Comparison of ENCODE assay signal across 10 mouse cellular contexts in genomic region chr10:67071884-67072283, GRCm38 (mm10). TPM values are rescaled to one million over a fixed set of nuclear protein-coding genes. Genes with fewer than 3 reads are reported as not detected.
A peak's percentile ranks its signal among the peaks of the same experiment; 100 is the strongest.
DNase-seq lines count a peak whose midpoint lies in the region; ATAC-seq and TF ChIP-seq lines count a peak whose summit lies in the region.
"Had no signal": no experiment of that assay in that cellular context is flagged by ENCODE, and none has a peak within 500 bp of the region (broad histone marks: within the 10 kb centered on the region; RNA-seq: fewer than 3 reads in every experiment).

No protein-coding gene starts in this region.

- peaks cover 84% of the 10 kb centered on the region for H3K79me2 ChIP-seq in CH12.LX (replicated peaks; ENCODE audit: control insufficient read depth, extremely low read depth, insufficient read depth, poor library complexity, severe bottlenecking)

- no peak for DNase-seq in liver
- DNase-seq in CH12.LX (ENCODE audit: extremely low read depth): peak; percentile 89
- DNase-seq in embryonic facial prominence, embryonic 14.5 days (ENCODE audit: low spot score): no peak
- DNase-seq in spleen, postnatal 36 days (ENCODE audit: low spot score in 2 of 2): peak; percentile 40 to 55
- DNase-seq in cerebellum, postnatal 4 days (ENCODE audit: low spot score in 2 of 2): no peak
- no peak for DNase-seq in urinary bladder, postnatal 4 days (ENCODE audit: low spot score in 2 of 2)
- DNase-seq: embryo, embryonic 11 days had no signal

- TF ChIP-seq POLR2A in CH12.LX (IDR thresholded peaks at IDR 0.05; ENCODE audit: low read depth, low read length): peak; percentile 49

- WGBS in liver, embryonic 12.5 days (ENCODE audit: insufficient replicate concordance): 31% methylated on average over 5 of the region's 5 CpGs
- 79% methylated on average over 5 of the region's 5 CpGs for WGBS in embryonic facial prominence, embryonic 14.5 days

- dilution Hi-C loops in CH12.LX (cut with MboI; ENCODE audit: extremely low pct_ligation_motif_present, extremely low pct_unique_long_range_greater_than_20kb, low sequenced_read_pairs): no loop called here

- 0 out of 2 replicates have a peak, but pooled peaks have one; percentile 30 for ATAC-seq in liver, embryonic 12.5 days
- no peak for ATAC-seq in embryonic facial prominence, embryonic 14.5 days (ENCODE audit: low read depth)
- ATAC-seq: Patski had no signal

- no peaks in the 10 kb centered on the region for H3K9me3 ChIP-seq in liver, embryonic 12.5 days (replicated peaks)
- no peaks in the 10 kb centered on the region for H3K9me3 ChIP-seq in CH12.LX (replicated peaks; ENCODE audit: low read length)
- no peaks in the 10 kb centered on the region for H3K9me3 ChIP-seq in embryonic facial prominence, embryonic 14.5 days (ENCODE audit: control insufficient read depth, low read length)
- H3K9me3 ChIP-seq: neural tube, embryonic 12.5 days had no signal

- no peak for TF ChIP-seq CTCF in CH12.LX (conservative IDR thresholded peaks at IDR 0.05 in 1 of 2, IDR thresholded peaks at IDR 0.05 in 1 of 2; ENCODE audit: low read depth in 2 of 2, low read length in 2 of 2)

- peaks cover 11% of the 10 kb centered on the region; the same call in 1 of the 2 replicates for H3K4me1 ChIP-seq in liver, embryonic 12.5 days
- peaks cover 13 to 75% of the 10 kb centered on the region in 2 experiments for H3K4me1 ChIP-seq in CH12.LX (ENCODE audit: control insufficient read depth in 1 of 2, insufficient read depth in 2 of 2)
- H3K4me1 ChIP-seq in embryonic facial prominence, embryonic 14.5 days (ENCODE audit: control insufficient read depth, insufficient read depth, low read length): 0 out of 2 replicates have a peak, but pooled peaks cover 3% of the 10 kb centered on the region

- no peaks in the 10 kb centered on the region for H3K27me3 ChIP-seq in liver, embryonic 12.5 days (replicated peaks)
- no peaks in the 10 kb centered on the region for H3K27me3 ChIP-seq in CH12.LX (replicated peaks)
- H3K27me3 ChIP-seq in embryonic facial prominence, embryonic 14.5 days (replicated peaks; ENCODE audit: control insufficient read depth, insufficient read depth, low read length): no peaks in the 10 kb centered on the region
- H3K27me3 ChIP-seq: neural tube, embryonic 12.5 days; Patski had no signal

- H3K4me2 ChIP-seq in liver, embryonic 12.5 days: no peak overlapping the region
- peak overlapping the region; percentile 99 for H3K4me2 ChIP-seq in CH12.LX (ENCODE audit: insufficient read depth, low read depth, poor library complexity, severe bottlenecking)
- H3K4me2 ChIP-seq in embryonic facial prominence, embryonic 14.5 days (ENCODE audit: low read depth, low read length): no peak overlapping the region
- H3K4me2 ChIP-seq: neural tube, embryonic 12.5 days had no signal

- in situ Hi-C loops in CH12.LX (cut with MboI; ENCODE audit: low pct_ligation_motif_present, low pct_unique_long_range_greater_than_20kb, low sequenced_read_pairs): no loop called here

- TF ChIP-seq RAD21 in CH12.LX (IDR thresholded peaks at IDR 0.05; ENCODE audit: low read depth, low read length): no peak

- H3K4me3 ChIP-seq in liver, embryonic 12.5 days: no peak overlapping the region
- peak overlapping the region; percentile 42 to 68 (median 43) for H3K4me3 ChIP-seq in CH12.LX (replicated peaks in 1 of 3; ENCODE audit: low read depth in 2 of 3, low read length in 2 of 3, poor library complexity in 1 of 3)
- H3K4me3 ChIP-seq in embryonic facial prominence, embryonic 14.5 days (ENCODE audit: low read depth, low read length): no peak overlapping the region
- H3K4me3 ChIP-seq: neural tube, embryonic 12.5 days had no signal

- H3K27ac ChIP-seq in liver, embryonic 12.5 days: no peak overlapping the region
- H3K27ac ChIP-seq in CH12.LX (ENCODE audit: insufficient read depth, low read depth): peak overlapping the region; percentile 94
- H3K27ac ChIP-seq in embryonic facial prominence, embryonic 14.5 days (replicated peaks; ENCODE audit: low read depth, low read length): peak overlapping the region; percentile 16; the same call in 1 of the 2 replicates
- H3K27ac ChIP-seq: neural tube, embryonic 12.5 days had no signal

- peak; percentile 61; the same call in 1 of the 2 replicates for TF ChIP-seq EP300 in CH12.LX (IDR thresholded peaks at IDR 0.05; ENCODE audit: low read length)

- H3K9ac ChIP-seq in liver, embryonic 12.5 days: no peak overlapping the region
- peak overlapping the region; percentile 83 for H3K9ac ChIP-seq in CH12.LX (ENCODE audit: insufficient read depth, low read depth)
- no peak overlapping the region for H3K9ac ChIP-seq in embryonic facial prominence, embryonic 14.5 days (ENCODE audit: low read depth, low read length)
- H3K9ac ChIP-seq: neural tube, embryonic 12.5 days had no signal

- H3K36me3 ChIP-seq in liver, embryonic 12.5 days: no peaks in the 10 kb centered on the region
- peaks cover 0 to 7% of the 10 kb centered on the region in 2 experiments for H3K36me3 ChIP-seq in CH12.LX (replicated peaks in 1 of 2; ENCODE audit: control insufficient read depth in 1 of 2, insufficient read depth in 1 of 2, low read length in 1 of 2)
- H3K36me3 ChIP-seq in embryonic facial prominence, embryonic 14.5 days (ENCODE audit: control insufficient read depth, insufficient read depth, low read length): no peaks in the 10 kb centered on the region
- H3K36me3 ChIP-seq: neural tube, embryonic 12.5 days had no signal

TF ChIP-seq in CH12.LX, 34 proteins besides CTCF, POLR2A, EP300 and RAD21:
- TF ChIP-seq TCF12 (IDR thresholded peaks at IDR 0.05; ENCODE audit: low read depth, low read length) (no peak), E2F4 (IDR thresholded peaks at IDR 0.05; ENCODE audit: insufficient replicate concordance, low read depth, low read length) (no peak), ZNF384 (IDR thresholded peaks at IDR 0.05; ENCODE audit: low read depth, low read length) (peak; percentile 32; the same call in 1 of the 2 replicates), IRF4 (IDR thresholded peaks at IDR 0.05; ENCODE audit: low read depth, low read length) (peak; percentile 32; the same call in 1 of the 2 replicates), MEF2A (IDR thresholded peaks at IDR 0.05; ENCODE audit: borderline replicate concordance, low read depth, low read length) (peak; percentile 51), JUN (IDR thresholded peaks at IDR 0.05; ENCODE audit: insufficient read depth, low read depth, low read length) (no peak), MXI1 (IDR thresholded peaks at IDR 0.05; ENCODE audit: low read depth, low read length) (peak; percentile 76; the same call in 1 of the 2 replicates), GABPA (IDR thresholded peaks at IDR 0.05; ENCODE audit: insufficient replicate concordance, low read depth, low read length) (no peak), TBP (conservative IDR thresholded peaks at IDR 0.05; ENCODE audit: low read depth, low read length) (peak; percentile 54; the same call in 1 of the 2 replicates), BHLHE40 (IDR thresholded peaks at IDR 0.05; ENCODE audit: low read depth, low read length) (peak; percentile 14; the same call in 1 of the 2 replicates), SIN3A (IDR thresholded peaks at IDR 0.05; ENCODE audit: low read length) (no peak), ETS1 (conservative IDR thresholded peaks at IDR 0.05; ENCODE audit: low read depth, low read length) (peak; percentile 71), POLR2AphosphoS2 (IDR thresholded peaks at IDR 0.05; ENCODE audit: low read depth, low read length) (no peak), SMC3 (IDR thresholded peaks at IDR 0.05; ENCODE audit: low read depth, low read length) (no peak), MAX (IDR thresholded peaks at IDR 0.05; ENCODE audit: low read length) (peak; percentile 50), MYC (IDR thresholded peaks at IDR 0.05; ENCODE audit: low read depth, low read length) (peak; percentile 26; the same call in 1 of the 2 replicates), ELF1 (IDR thresholded peaks at IDR 0.05; ENCODE audit: low read depth, low read length) (0 out of 2 replicates have a peak, but pooled peaks have one; percentile 21), NELFE (IDR thresholded peaks at IDR 0.05; ENCODE audit: low read depth, low read length) (no peak)

RNA-seq across cellular contexts. Expression of gene Jmjd1c, which starts 24.0 kb away (rescaled TPM):
- polyA plus RNA-seq in liver, embryonic 12.5 days (2016; fragmentation: Nextera tagmentation; extraction: Ambion mirVana): 16.1 and 16.3 TPM in 2 replicates
- 41.2 and 41.6 TPM in 2 replicates for total RNA-seq in CH12.LX (2012; rRNA removed)
- total RNA-seq in CH12.LX (2014; rRNA removed): 41.2 and 41.4 TPM in 2 replicates
- 40.9 and 50.1 TPM in 2 replicates for polyA plus RNA-seq in CH12.LX (2012; ENCODE audit: insufficient read length, low read depth)
- polyA plus RNA-seq in embryonic facial prominence, embryonic 14.5 days (2014; fragmentation: Nextera tagmentation; extraction: Ambion mirVana): 44.0 and 44.4 TPM in 2 replicates

RNA-seq across cellular contexts. Expression of gene Reep3, which starts 24.9 kb away (rescaled TPM):
- 8.7 and 8.8 TPM in 2 replicates for polyA plus RNA-seq in liver, embryonic 12.5 days (2016; fragmentation: Nextera tagmentation; extraction: Ambion mirVana)
- total RNA-seq in CH12.LX (2012; rRNA removed) (20.3 and 23.2 TPM in 2 replicates), CH12.LX (2014; rRNA removed) (20.0 and 23.3 TPM in 2 replicates)
- polyA plus RNA-seq in CH12.LX (2012; ENCODE audit: insufficient read length, low read depth): 20.5 and 21.8 TPM in 2 replicates
- 39.6 and 40.0 TPM in 2 replicates for polyA plus RNA-seq in embryonic facial prominence, embryonic 14.5 days (2014; fragmentation: Nextera tagmentation; extraction: Ambion mirVana)

Comparison
In these comparisons a context has a peak if more than half of its experiments do, and no peak if none do; other contexts are left out.
1. H3K4me3 ChIP-seq: peak in CH12.LX (3 of 3); none in liver, embryonic 12.5 days (single experiment) and embryonic facial prominence, embryonic 14.5 days (single experiment).
2. DNase-seq: peak in CH12.LX (single experiment) and spleen, postnatal 36 days (2 of 2); none in liver (single experiment), embryonic facial prominence, embryonic 14.5 days (single experiment), cerebellum, postnatal 4 days (0 of 2) and urinary bladder, postnatal 4 days (0 of 2).